Mouse (Mus musculus): ENCODE measurements at regions not wholly inside any gene's neighbourhood (a gene's known extent, or its start where the extent isn't known, plus 50 kb on each side); places are given as distances from the start of the nearest gene placed in this dataset.

- TF ChIP-seq POU5F1 (IDR thresholded peaks at IDR 0.05; ENCODE audit: borderline replicate concordance, low read length) (no peak), CTCF (conservative IDR thresholded peaks at IDR 0.05; ENCODE audit: low read length) (no peak), NANOG (IDR thresholded peaks at IDR 0.05; ENCODE audit: borderline replicate concordance, low read length) (no peak)
- H3K4me3 ChIP-seq (replicated peaks; ENCODE audit: low read length) = no peak overlapping the region
- H3K4me1 ChIP-seq (replicated peaks; ENCODE audit: low read depth, low read length) = no peaks in the 10 kb centered on the region
- H3K36me3 ChIP-seq (ENCODE audit: insufficient read depth, low read length) = no peaks in the 10 kb centered on the region
- H3K9me3 ChIP-seq (ENCODE audit: low read length) = peaks cover 15% of the 10 kb centered on the region
- H3K27me3 ChIP-seq (ENCODE audit: insufficient read depth, low read length) = peaks cover 4% of the 10 kb centered on the region; the same call in 1 of the 2 replicates
Observed at GRCm38 (mm10) chr5:119228691-119229090, 441.8 kb upstream of the Tbx3 start.

- TF ChIP-seq POU5F1 (IDR thresholded peaks at IDR 0.05; ENCODE audit: borderline replicate concordance, low read length) (no peak), CTCF (conservative IDR thresholded peaks at IDR 0.05; ENCODE audit: low read length) (no peak), NANOG (IDR thresholded peaks at IDR 0.05; ENCODE audit: borderline replicate concordance, low read length) (no peak)
- H3K9me3 ChIP-seq (ENCODE audit: low read length) = peaks cover 25% of the 10 kb centered on the region
- H3K4me3 ChIP-seq (replicated peaks; ENCODE audit: low read length) = no peak overlapping the region
- H3K36me3 ChIP-seq (ENCODE audit: insufficient read depth, low read length) = no peaks in the 10 kb centered on the region
- H3K27me3 ChIP-seq (ENCODE audit: insufficient read depth, low read length) = peaks cover 7% of the 10 kb centered on the region; the same call in 1 of the 2 replicates
- H3K4me1 ChIP-seq (replicated peaks; ENCODE audit: low read depth, low read length) = no peaks in the 10 kb centered on the region; the same call in 1 of the 2 replicates
Observed at GRCm38 (mm10) chr5:119232941-119233340, 437.5 kb upstream of the Tbx3 start.

GRCm38 (mm10) chr5:119235884-119236283, 434.6 kb upstream of the Tbx3 start:
- peaks cover 7% of the 10 kb centered on the region; the same call in 1 of the 2 replicates for H3K27me3 ChIP-seq (ENCODE audit: insufficient read depth, low read length)
- H3K9me3 ChIP-seq (ENCODE audit: low read length) = peaks cover 9% of the 10 kb centered on the region; the same call in 1 of the 2 replicates
- no peak overlapping the region for H3K4me3 ChIP-seq (replicated peaks; ENCODE audit: low read length)
- no peaks in the 10 kb centered on the region; the same call in 1 of the 2 replicates for H3K4me1 ChIP-seq (replicated peaks; ENCODE audit: low read depth, low read length)
- H3K36me3 ChIP-seq (ENCODE audit: insufficient read depth, low read length) = no peaks in the 10 kb centered on the region
- TF ChIP-seq NANOG (IDR thresholded peaks at IDR 0.05; ENCODE audit: borderline replicate concordance, low read length) = no peak
- no peak for TF ChIP-seq CTCF (conservative IDR thresholded peaks at IDR 0.05; ENCODE audit: low read length)
- TF ChIP-seq POU5F1 (IDR thresholded peaks at IDR 0.05; ENCODE audit: borderline replicate concordance, low read length) = no peak

- no peaks in the 10 kb centered on the region for H3K27me3 ChIP-seq (ENCODE audit: insufficient read depth, low read length)
- no peaks in the 10 kb centered on the region for H3K36me3 ChIP-seq (ENCODE audit: insufficient read depth, low read length)
Observed at GRCm38 (mm10) chr5:119246824-119247223, 423.6 kb upstream of the Tbx3 start.

GRCm38 (mm10) chr5:119248626-119249025, 421.8 kb upstream of the Tbx3 start:
- Histone ChIP-seq H3K9me3 (ENCODE audit: low read length) (no peaks in the 10 kb centered on the region), H3K36me3 (ENCODE audit: insufficient read depth, low read length) (no peaks in the 10 kb centered on the region), H3K4me3 (replicated peaks; ENCODE audit: low read length) (no peak overlapping the region), H3K27me3 (ENCODE audit: insufficient read depth, low read length) (no peaks in the 10 kb centered on the region; the same call in 1 of the 2 replicates), H3K4me1 (replicated peaks; ENCODE audit: low read depth, low read length) (0 out of 2 replicates have a peak, but pooled peaks cover 7% of the 10 kb centered on the region)
- TF ChIP-seq POU5F1 (IDR thresholded peaks at IDR 0.05; ENCODE audit: borderline replicate concordance, low read length) (no peak), CTCF (conservative IDR thresholded peaks at IDR 0.05; ENCODE audit: low read length) (no peak), NANOG (IDR thresholded peaks at IDR 0.05; ENCODE audit: borderline replicate concordance, low read length) (no peak)

More at GRCm38 (mm10) chr5:119246824-119247223, 423.6 kb upstream of the Tbx3 start:
- H3K9me3 ChIP-seq (ENCODE audit: low read length) = no peaks in the 10 kb centered on the region
- TF ChIP-seq NANOG (IDR thresholded peaks at IDR 0.05; ENCODE audit: borderline replicate concordance, low read length) (no peak), CTCF (conservative IDR thresholded peaks at IDR 0.05; ENCODE audit: low read length) (no peak), POU5F1 (IDR thresholded peaks at IDR 0.05; ENCODE audit: borderline replicate concordance, low read length) (no peak)
- 0 out of 2 replicates have a peak overlapping the region, but pooled peaks have one; percentile 26 for H3K4me3 ChIP-seq (replicated peaks; ENCODE audit: low read length)
- H3K4me1 ChIP-seq (replicated peaks; ENCODE audit: low read depth, low read length) = 0 out of 2 replicates have a peak, but pooled peaks cover 7% of the 10 kb centered on the region

GRCm38 (mm10) chr5:119249124-119249718, 421.2 kb upstream of the Tbx3 start:
- H3K4me1 ChIP-seq (replicated peaks; ENCODE audit: low read depth, low read length) = 0 out of 2 replicates have a peak, but pooled peaks cover 7% of the 10 kb centered on the region
- no peaks in the 10 kb centered on the region; the same call in 1 of the 2 replicates for H3K27me3 ChIP-seq (ENCODE audit: insufficient read depth, low read length)
- TF ChIP-seq POU5F1 (IDR thresholded peaks at IDR 0.05; ENCODE audit: borderline replicate concordance, low read length) = no peak
- no peak overlapping the region for H3K4me3 ChIP-seq (replicated peaks; ENCODE audit: low read length)
- no peaks in the 10 kb centered on the region for H3K36me3 ChIP-seq (ENCODE audit: insufficient read depth, low read length)
- no peaks in the 10 kb centered on the region for H3K9me3 ChIP-seq (ENCODE audit: low read length)

GRCm38 (mm10) chr5:119251311-119252047, 419.0 kb upstream of the Tbx3 start:
- Histone ChIP-seq H3K36me3 (ENCODE audit: insufficient read depth, low read length) (no peaks in the 10 kb centered on the region), H3K27me3 (ENCODE audit: insufficient read depth, low read length) (no peaks in the 10 kb centered on the region; the same call in 1 of the 2 replicates), H3K4me3 (replicated peaks; ENCODE audit: low read length) (no peak overlapping the region), H3K4me1 (replicated peaks; ENCODE audit: low read depth, low read length) (peaks cover 18% of the 10 kb centered on the region), H3K9me3 (ENCODE audit: low read length) (no peaks in the 10 kb centered on the region)
- no peak for TF ChIP-seq CTCF (conservative IDR thresholded peaks at IDR 0.05; ENCODE audit: low read length)
- no peak for TF ChIP-seq POU5F1 (IDR thresholded peaks at IDR 0.05; ENCODE audit: borderline replicate concordance, low read length)
- TF ChIP-seq NANOG (IDR thresholded peaks at IDR 0.05; ENCODE audit: borderline replicate concordance, low read length) = no peak

GRCm38 (mm10) chr5:119257374-119258120, 412.9 kb upstream of the Tbx3 start:
- H3K27me3 ChIP-seq (ENCODE audit: insufficient read depth, low read length) = peaks cover 17% of the 10 kb centered on the region
- peaks cover 19% of the 10 kb centered on the region for H3K4me1 ChIP-seq (replicated peaks; ENCODE audit: low read depth, low read length)
- H3K36me3 ChIP-seq (ENCODE audit: insufficient read depth, low read length) = no peaks in the 10 kb centered on the region
- TF ChIP-seq POU5F1 (IDR thresholded peaks at IDR 0.05; ENCODE audit: borderline replicate concordance, low read length) (no peak), CTCF (conservative IDR thresholded peaks at IDR 0.05; ENCODE audit: low read length) (no peak), NANOG (IDR thresholded peaks at IDR 0.05; ENCODE audit: borderline replicate concordance, low read length) (no peak)
- H3K9me3 ChIP-seq (ENCODE audit: low read length) = no peaks in the 10 kb centered on the region
- H3K4me3 ChIP-seq (replicated peaks; ENCODE audit: low read length) = no peak overlapping the region
